Mouse (Mus musculus) neural tube, embryonic 13.5 days (tissue): ENCODE results near the gene Imp4. TPM values are rescaled to one million over a fixed set of nuclear protein-coding genes. Genes with fewer than 3 reads are reported as not detected.

Source experiments
- ATAC-seq: fragments of 200-750 bp; cut with Nextera tagmentation; 2 replicates; pipeline ENCODE4 v1.8.0; 2017; ENCODE audit warnings: low read depth, mild to moderate bottlenecking, moderate TSS enrichment, moderate library complexity
- H3K27ac ChIP-seq: fragments of 300-500 bp; sonication (generic); replicated peaks from 2 replicates; pipeline ENCODE4 v1.5.1; 2015; ENCODE audit warnings: moderate library complexity, mild to moderate bottlenecking, inconsistent platforms
- H3K27me3 ChIP-seq: fragments of 300-500 bp; sonication (generic); 2 replicates; pipeline ENCODE4 v1.6.1; 2015; ENCODE audit warnings: mild to moderate bottlenecking, inconsistent platforms
- H3K36me3 ChIP-seq: fragments of 300-500 bp; sonication (generic); 2 replicates; pipeline ENCODE4 v1.6.1; 2015; ENCODE audit warnings: mild to moderate bottlenecking, inconsistent platforms
- H3K4me1 ChIP-seq: fragments of 300-500 bp; sonication (generic); replicated peaks from 2 replicates; pipeline ENCODE4 v1.6.1; 2015; ENCODE audit warnings: inconsistent platforms
- H3K4me2 ChIP-seq: fragments of 300-500 bp; sonication (generic); 2 replicates; pipeline ENCODE4 v1.6.1; 2015; ENCODE audit warnings: inconsistent platforms, mild to moderate bottlenecking, moderate library complexity
- H3K4me3 ChIP-seq: fragments of 300-500 bp; sonication (generic); 2 replicates; pipeline ENCODE4 v1.5.1; 2015; ENCODE audit warnings: mild to moderate bottlenecking, inconsistent platforms
- H3K9ac ChIP-seq: fragments of 300-500 bp; sonication (generic); 2 replicates; pipeline ENCODE4 v1.6.1; 2015; ENCODE audit warnings: moderate library complexity, mild to moderate bottlenecking, inconsistent platforms
- H3K9me3 ChIP-seq: fragments of 300-500 bp; sonication (generic); 2 replicates; pipeline ENCODE4 v1.6.1; 2016; ENCODE audit warnings: inconsistent platforms
- WGBS: fragments of 180-500 bp; shearing (Covaris S2); methylation state at CpG from one replicate; pipeline ENCODE4 v1.1.7; 2015; 5-methylcytosine and 5-hydroxymethylcytosine counted together
- microRNA-seq: library from miRNA; unstranded; fragments of <30 nt; microRNA quantifications from one replicate; pipeline ENCODE4, GENCODE M21; 2016
- polyA plus RNA-seq: library from polyadenylated mRNA; unstranded; fragments of >200 nt; fragmentation: Nextera tagmentation; extraction: Ambion mirVana; gene quantifications from 2 replicates; pipeline ENCODE4 v1.2.1, GENCODE M21; 2015

The Imp4 gene
- polyA plus RNA-seq, 1 experiment from 2014 or later, result 55.5 TPM

GRCm38 (mm10) chr1:34489852-34490541, 50.3 kb downstream of the Imp4 start:
- no peaks in the 10 kb centered on the region for H3K36me3 ChIP-seq
- 93% methylated on average over 6 of the region's 6 CpGs for WGBS

GRCm38 (mm10) chr1:34491480-34491879, 51.8 kb downstream of the Imp4 start:
- H3K9me3 ChIP-seq, result no peaks in the 10 kb centered on the region
- no peaks in the 10 kb centered on the region for H3K36me3 ChIP-seq
- no peak overlapping the region for H3K4me2 ChIP-seq
- 92% methylated on average over 4 of the region's 4 CpGs for WGBS
- H3K9ac ChIP-seq, result no peak overlapping the region
- H3K27ac ChIP-seq, result no peak overlapping the region
- no peak overlapping the region for H3K4me3 ChIP-seq
- H3K27me3 ChIP-seq, result no peaks in the 10 kb centered on the region
- ATAC-seq, result no peak
- H3K4me1 ChIP-seq, result no peaks in the 10 kb centered on the region

More at GRCm38 (mm10) chr1:34489852-34490541, 50.3 kb downstream of the Imp4 start:
- Histone ChIP-seq H3K27ac (no peak overlapping the region), H3K4me1 (peaks cover 6% of the 10 kb centered on the region), H3K4me2 (no peak overlapping the region), H3K27me3 (0 out of 2 replicates have a peak, but pooled peaks cover 6% of the 10 kb centered on the region), H3K9ac (no peak overlapping the region), H3K4me3 (no peak overlapping the region), H3K9me3 (no peaks in the 10 kb centered on the region)
- no peak for ATAC-seq

Small RNAs within 50 kb of the gene (microRNA-seq; reads per million reads assigned to microRNA genes)
- gene Mir5103, result 1.8 reads per million, percentile 5 among the genes with 10 or more reads in this experiment

Other genes with a start within 250 kb of the Imp4 start
- 60.7 and 65.1 TPM in 2 replicates for gene Ccdc115, start 179 bp upstream of the Imp4 start, polyA plus RNA-seq
- gene Ptpn18, start 19.9 kb downstream of the Imp4 start, polyA plus RNA-seq, result 6.3 and 10.0 TPM in 2 replicates
- gene Prss39, start 58.6 kb downstream of the Imp4 start, polyA plus RNA-seq, result not detected in 2 replicates
- not detected in 2 replicates for gene Cfc1, start 95.8 kb downstream of the Imp4 start, polyA plus RNA-seq
- gene Prss40, start 121.1 kb downstream of the Imp4 start, polyA plus RNA-seq, result not detected in 2 replicates
- 19.6 and 21.9 TPM in 2 replicates for gene Amer3, start 139.8 kb downstream of the Imp4 start, polyA plus RNA-seq